Mouse (Mus musculus) G1E-ER4 (cell line): ENCODE results near the gene Bpifb9a. TPM values are rescaled to one million over a fixed set of nuclear protein-coding genes. Genes with fewer than 3 reads are reported as not detected.
"Not testable (repeated sequence)": the region's sequence is repeated elsewhere in the genome, so short reads cannot be mapped to it uniquely, and the experiment has no call there.

Experiments used
- GATA1 ChIP-seq: IDR thresholded peaks from one replicate; pipeline ENCODE4 v1.8.0; 2012; ENCODE audit warnings: low read length, inconsistent platforms
- polyA plus RNA-seq: library from polyadenylated mRNA; stranded (reverse); fragments of >175 nt; gene quantifications from 2 replicates; pipeline ENCODE4 v1.2.3, GENCODE M21; 2012

Gene Bpifb9a
- not detected in 2 replicates for polyA plus RNA-seq

DNA sequence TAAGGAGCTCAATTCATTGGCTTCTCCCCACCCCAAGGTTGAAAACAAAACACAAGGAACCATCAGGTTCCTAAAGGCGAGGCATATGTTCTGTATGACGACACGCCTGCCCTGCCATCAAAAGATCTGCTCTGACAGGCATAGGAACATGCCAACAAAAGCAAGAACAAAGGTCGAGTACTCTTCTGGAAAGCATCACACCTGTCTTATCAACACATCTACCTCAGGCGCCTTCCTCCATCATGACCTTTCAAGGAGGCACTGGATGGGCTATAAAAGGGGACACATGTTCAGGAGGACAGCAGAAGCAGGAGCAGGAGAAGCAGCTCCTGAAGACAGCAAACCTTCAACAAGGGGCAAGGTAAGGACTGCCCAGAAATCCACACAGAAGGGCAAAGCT, at the start of gene Bpifb9a:
TSS of gene Bpifb9a (plus strand) at position 301 of the 400 bp plus-strand sequence.
- not testable (repeated sequence) for TF ChIP-seq GATA1

GRCm38 (mm10) chr2:154209112-154209511, 48.5 kb upstream of the Bpifb9a start:
- TF ChIP-seq GATA1 = no peak

DNA sequence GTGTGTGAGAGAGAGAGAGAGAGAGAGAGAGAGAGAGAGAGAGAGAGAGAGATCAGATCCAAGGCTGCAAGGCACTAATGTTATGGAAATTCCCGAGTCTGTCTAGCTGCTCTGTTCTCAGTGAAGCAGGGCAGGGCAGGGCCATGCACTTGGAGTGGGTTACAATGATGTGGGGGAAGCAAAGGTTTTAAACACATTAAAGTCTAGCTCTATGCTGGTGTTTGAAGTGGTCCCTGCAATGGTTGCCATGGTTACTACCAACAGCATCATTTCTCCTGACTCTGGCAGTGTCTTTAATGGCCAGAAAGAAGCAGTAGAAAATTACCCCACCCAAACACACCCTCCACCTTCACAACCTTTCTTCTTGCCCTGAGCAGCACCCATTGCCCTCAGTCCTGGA, 46.5 kb upstream of the Bpifb9a start:
- TF ChIP-seq GATA1 = no peak

- TF ChIP-seq GATA1 = no peak
These were observed 45.8 kb upstream of the Bpifb9a start for GRCm38 (mm10) chr2:154211881-154212280.

GRCm38 (mm10) chr2:154215191-154215590, 42.5 kb upstream of the Bpifb9a start:
- TF ChIP-seq GATA1 = no peak

DNA sequence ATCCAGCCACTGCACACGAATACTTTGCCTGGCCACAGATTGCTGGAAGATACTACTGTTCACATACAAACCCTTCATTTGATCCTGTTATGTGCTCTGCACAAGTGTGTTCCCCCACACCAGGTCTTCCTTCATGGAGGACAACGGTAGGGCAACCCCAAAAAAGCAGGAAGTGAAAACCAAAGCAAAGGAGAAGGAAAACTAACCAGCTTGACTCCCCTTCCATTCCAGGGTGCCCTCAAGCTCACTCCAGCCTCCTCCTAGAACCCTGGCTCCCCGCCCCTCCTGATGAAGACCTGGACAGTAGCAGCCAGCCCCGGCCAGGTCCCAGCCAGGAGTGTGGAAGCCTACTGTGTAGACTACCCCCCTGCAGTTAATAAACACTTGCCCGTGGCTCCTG, 37.7 kb upstream of the Bpifb9a start:
- TF ChIP-seq GATA1 = no peak

DNA sequence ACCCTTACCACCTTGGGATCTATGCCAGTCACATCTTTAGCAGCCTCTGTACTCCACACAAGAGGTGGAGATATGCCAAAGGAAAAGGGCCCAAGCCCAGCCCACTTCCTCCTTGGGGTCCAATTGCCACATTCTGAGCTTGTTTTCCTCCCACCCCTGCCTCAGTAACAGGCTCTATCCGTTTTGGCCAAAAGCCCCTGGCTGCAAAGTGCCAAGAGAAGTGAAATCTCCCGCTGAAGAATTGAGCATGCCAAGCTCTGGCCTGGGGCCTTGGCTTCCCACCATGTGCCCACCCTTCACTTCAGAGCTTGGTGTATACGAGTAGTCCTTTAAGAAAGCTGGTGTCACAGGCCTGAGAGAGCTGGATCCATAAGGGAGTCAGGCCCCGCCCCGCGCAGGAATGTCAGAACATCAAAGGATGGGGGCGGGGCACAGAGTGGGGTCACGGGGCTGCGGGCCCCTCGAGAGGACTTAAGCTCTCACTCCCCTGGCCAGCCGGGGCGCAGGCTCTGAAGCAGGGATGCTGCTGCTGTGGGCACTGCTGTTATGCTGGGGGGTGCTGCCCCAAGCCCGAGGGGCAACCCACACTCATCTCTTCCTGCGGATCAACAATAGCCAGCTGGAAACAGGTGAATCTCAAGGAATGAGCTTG, 34.3 kb upstream of the Bpifb9a start, which contains the start of gene Bpifb5:
TSS of gene Bpifb5 (plus strand) at position 478 of the 652 bp plus-strand sequence.
- TF ChIP-seq GATA1 = no peak

GRCm38 (mm10) chr2:154223917-154224273, 33.8 kb upstream of the Bpifb9a start:
- no peak for TF ChIP-seq GATA1

- no peak for TF ChIP-seq GATA1
These were observed 30.7 kb upstream of the Bpifb9a start for GRCm38 (mm10) chr2:154226991-154227390.

DNA sequence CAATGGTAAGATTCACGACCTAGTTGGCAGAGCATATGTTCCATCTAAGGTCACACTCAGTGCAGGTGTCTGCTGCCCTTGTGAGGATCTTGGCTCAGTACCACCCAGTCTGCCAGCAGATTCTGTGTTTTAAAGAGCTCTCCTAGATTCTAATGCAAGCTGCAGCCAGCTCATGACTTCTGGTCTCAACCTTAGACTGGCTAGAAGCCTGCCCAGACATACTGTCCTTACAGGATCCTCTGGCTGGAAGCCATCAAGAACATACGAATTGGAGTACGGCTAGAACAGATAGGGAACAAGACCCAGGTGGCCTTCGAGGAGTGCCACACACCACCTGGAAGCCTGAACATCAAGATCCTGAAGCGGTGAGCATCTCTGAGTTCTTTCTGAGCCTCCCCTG, 29.8 kb upstream of the Bpifb9a start:
- TF ChIP-seq GATA1 = no peak

- TF ChIP-seq GATA1 = no peak
These were observed 24.2 kb upstream of the Bpifb9a start for GRCm38 (mm10) chr2:154233426-154233825.

DNA sequence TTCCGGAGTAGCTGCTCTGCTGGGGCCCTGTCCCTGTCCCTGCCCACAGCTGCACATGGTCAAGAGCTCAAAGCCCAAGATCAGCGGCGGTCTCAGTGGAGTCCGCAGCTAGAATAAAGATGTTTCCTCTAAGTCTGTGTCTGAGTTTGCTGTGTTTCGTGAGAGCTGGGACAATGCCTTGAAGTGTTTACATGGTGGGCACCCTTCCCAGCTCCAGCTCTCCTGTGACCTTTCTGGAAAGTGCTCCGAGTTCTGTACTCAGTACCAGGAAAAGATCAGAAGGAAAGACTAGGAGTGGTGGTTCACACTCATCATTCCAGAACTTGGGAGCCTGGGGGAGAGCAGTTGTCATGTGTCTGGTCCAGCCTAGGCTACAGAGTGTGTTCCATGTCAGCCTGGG, 16.9 kb upstream of the Bpifb9a start:
- no peak for TF ChIP-seq GATA1

GRCm38 (mm10) chr2:154243356-154244036, 14.2 kb upstream of the Bpifb9a start:
- no peak for TF ChIP-seq GATA1

- TF ChIP-seq GATA1 = no peak
These were observed 12.3 kb upstream of the Bpifb9a start for GRCm38 (mm10) chr2:154245322-154245721.

DNA sequence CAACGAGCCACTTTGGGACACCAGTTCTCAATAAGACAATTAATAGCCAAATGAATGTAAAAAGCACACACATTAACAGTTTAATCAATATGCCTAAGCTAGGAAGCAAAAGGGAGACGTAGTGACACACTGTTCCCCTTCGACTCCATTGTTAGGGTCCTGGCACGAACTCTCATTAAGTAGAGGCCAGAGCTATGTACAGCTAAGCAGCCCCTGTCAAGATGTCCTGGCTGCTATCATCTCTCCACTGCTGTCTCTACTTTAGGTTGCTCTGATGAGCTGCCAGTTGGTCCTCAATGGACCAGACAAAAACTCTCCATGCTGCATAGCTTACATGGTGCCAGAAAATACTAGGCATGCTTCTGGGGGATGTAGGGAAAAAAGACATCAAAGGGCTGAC, 1.9 kb upstream of the Bpifb9a start:
- no peak for TF ChIP-seq GATA1

DNA sequence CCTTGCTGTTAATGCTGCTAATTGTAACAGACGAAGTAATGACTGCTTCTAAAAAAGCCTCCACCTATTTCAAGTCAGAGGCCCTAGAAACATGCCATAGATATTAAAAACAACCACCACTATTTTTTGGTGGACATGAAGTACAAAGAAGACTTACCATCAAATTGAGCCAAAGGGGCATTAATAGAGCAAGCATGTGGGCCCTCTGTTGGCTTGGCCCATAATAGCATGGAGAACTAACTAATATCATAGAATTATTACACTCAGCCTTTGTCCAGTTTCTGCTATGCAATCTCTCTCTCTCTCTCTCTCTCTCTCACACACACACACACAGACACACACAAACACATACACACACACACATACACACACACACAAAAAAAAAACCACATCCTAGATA, 35.2 kb downstream of the Bpifb9a start:
- TF ChIP-seq GATA1 = no peak

DNA sequence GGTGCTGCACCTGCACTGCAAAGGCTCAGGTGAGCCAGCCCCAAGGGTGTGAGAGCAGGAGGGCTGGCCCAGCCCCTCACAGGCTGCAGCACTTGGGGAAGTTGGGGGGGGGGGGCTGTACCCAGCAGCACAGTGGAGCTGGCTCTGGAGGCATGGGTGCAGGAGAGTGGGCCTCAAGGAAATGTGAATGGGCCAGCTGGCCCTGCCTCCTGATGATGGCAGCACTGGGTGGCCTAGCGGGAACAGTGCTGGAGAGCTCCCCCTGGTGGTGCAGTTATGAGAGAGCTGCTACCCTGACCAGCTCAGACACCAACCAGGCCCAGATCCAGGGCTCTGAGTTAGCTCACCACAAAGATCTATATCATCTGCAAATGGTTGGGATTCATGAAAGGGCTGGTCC, 42.8 kb downstream of the Bpifb9a start:
- no peak for TF ChIP-seq GATA1
